Mouse (Mus musculus): Measurements from ENCODE around the gene Rdh5. TPM values are rescaled to one million over a fixed set of nuclear protein-coding genes. Genes with fewer than 3 reads are reported as not detected.

Gene Rdh5
- polyA plus RNA-seq, 1 experiment: 11.5 TPM

DNA sequence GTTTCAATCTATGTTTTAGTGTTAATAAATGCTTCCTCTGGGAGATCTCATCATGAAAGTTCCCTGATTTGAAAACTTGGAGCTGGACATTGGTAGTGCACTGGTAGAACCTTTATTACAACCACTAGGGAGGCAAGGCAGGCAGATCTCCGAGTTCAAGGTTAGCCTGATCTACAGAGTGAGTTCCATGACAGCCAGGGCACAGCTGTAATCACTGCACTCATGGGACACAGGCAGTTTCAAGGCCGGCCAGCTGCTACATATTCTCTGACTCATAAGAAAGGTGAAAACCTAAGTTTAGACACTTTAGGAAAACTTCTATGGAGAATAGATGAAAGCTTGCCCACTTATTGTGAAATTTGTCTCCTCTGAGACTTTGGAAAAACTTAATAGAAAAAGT is 43.9 kb downstream of the Rdh5 start:
- H3K4me1 ChIP-seq (ENCODE audit: control insufficient read depth, insufficient read depth, insufficient read length, low read length): no peaks in the 10 kb centered on the region; the same call in 1 of the 2 replicates
- H3K27ac ChIP-seq (replicated peaks; ENCODE audit: low read depth, low read length): no peak overlapping the region
- H3K4me3 ChIP-seq (ENCODE audit: insufficient read depth, low read depth, low read length): no peak overlapping the region

DNA sequence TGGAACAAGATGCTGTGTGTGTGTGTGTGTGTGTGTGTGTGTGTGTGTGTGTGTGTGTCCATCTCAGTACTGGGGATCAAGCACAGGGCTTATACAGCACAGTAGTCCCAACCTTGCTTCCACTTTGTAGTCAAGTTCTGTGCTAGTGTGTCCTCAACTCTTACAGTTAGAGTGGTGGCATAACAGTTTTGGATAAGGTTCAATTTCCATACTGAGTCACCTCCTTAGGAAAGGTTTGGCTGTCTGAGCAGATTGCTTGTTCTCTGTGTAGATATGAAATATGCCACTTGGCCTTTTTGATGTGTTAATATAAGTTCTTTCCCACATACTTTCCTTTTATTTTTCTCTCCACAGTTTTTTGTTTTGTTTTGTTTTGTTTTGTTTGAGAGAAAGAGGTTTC is 44.4 kb downstream of the Rdh5 start:
- Histone ChIP-seq H3K27ac (replicated peaks; ENCODE audit: low read depth, low read length) (no peak overlapping the region), H3K4me3 (ENCODE audit: insufficient read depth, low read depth, low read length) (no peak overlapping the region), H3K4me1 (ENCODE audit: control insufficient read depth, insufficient read depth, insufficient read length, low read length) (no peaks in the 10 kb centered on the region; the same call in 1 of the 2 replicates)

DNA sequence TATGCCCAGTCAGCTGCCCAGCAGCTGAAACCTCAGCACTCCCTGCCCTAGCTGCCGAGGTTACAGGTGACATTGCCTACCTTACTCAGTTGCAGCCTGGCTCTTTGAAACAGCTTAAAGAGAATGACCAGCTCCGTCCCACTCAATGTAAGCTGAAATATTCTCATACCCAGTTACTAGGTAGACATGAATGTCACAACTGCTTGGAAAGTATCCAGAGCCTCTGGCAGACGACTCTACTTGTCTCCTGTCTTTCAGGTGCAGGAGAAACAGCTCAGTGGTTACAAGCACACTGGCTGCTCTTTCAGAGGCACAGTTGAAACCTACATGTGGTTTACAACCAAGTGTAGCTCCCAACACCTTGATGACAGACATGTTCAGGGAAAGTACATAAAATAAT is 52.3 kb downstream of the Rdh5 start:
- Histone ChIP-seq H3K27ac (replicated peaks; ENCODE audit: low read depth, low read length) (no peak overlapping the region), H3K4me3 (ENCODE audit: insufficient read depth, low read depth, low read length) (no peak overlapping the region), H3K4me1 (ENCODE audit: control insufficient read depth, insufficient read depth, insufficient read length, low read length) (no peaks in the 10 kb centered on the region)

DNA sequence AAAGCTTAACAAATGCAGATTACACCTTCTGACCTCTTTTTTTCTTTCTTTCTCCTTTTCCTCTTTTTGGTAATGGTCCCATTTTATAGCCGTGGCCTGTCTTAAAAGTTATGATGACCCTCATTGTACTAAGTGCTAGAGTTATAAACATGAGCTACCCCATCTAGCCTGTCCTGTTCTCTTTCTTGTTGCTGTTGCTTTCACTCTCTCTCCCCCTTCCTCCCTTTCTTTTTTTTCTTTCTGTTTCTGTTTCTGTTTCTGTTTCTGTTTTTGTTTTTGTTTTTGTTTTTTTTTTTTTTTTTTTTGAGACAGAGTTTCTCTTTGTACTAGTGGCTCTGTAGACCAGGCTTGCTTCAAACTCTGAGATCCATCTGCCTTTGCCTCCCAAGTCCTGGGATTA is 56.2 kb downstream of the Rdh5 start:
- Histone ChIP-seq H3K27ac (replicated peaks; ENCODE audit: low read depth, low read length) (no peak overlapping the region), H3K4me3 (ENCODE audit: insufficient read depth, low read depth, low read length) (no peak overlapping the region), H3K4me1 (ENCODE audit: control insufficient read depth, insufficient read depth, insufficient read length, low read length) (no peaks in the 10 kb centered on the region)

DNA sequence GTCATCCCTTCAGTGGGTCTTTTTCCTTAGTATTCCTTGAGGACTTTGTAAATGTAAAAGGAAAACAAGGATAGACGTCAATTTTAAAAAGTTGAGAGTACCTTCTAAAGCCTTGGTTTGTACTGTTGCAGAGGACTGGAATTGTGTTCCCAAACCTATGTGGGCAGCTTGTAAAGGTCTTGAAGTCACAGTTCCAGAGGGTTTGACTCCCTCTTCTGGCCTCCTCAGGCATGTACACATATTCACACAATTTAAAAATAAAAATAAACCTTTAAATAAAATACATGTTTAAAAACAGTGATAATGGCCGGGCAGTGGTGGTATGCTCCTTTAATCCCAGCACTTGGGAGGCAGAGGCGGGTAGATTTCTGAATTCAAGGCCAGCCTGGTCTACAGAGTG is 56.6 kb downstream of the Rdh5 start:
- Histone ChIP-seq H3K4me1 (ENCODE audit: control insufficient read depth, insufficient read depth, insufficient read length, low read length) (no peaks in the 10 kb centered on the region), H3K27ac (replicated peaks; ENCODE audit: low read depth, low read length) (no peak overlapping the region), H3K4me3 (ENCODE audit: insufficient read depth, low read depth, low read length) (no peak overlapping the region)

Other genes starting within 250 kb of the Rdh5 start
- 24.4 and 34.2 TPM in 2 replicates for gene Suox, start 248.8 kb downstream of the Rdh5 start, polyA plus RNA-seq (2012; ENCODE audit: insufficient read depth, insufficient read length, missing spikeins)
- gene Rab5b, start 226.6 kb downstream of the Rdh5 start, polyA plus RNA-seq (2012; ENCODE audit: insufficient read depth, insufficient read length, missing spikeins): 87.6 and 108 TPM in 2 replicates
- gene Pmel, start 218.7 kb downstream of the Rdh5 start, polyA plus RNA-seq (2012; ENCODE audit: insufficient read depth, insufficient read length, missing spikeins): not detected in 2 replicates
- gene Cdk2, start 217.9 kb downstream of the Rdh5 start, polyA plus RNA-seq (2012; ENCODE audit: insufficient read depth, insufficient read length, missing spikeins): 8.6 and 11.1 TPM in 2 replicates
- gene Dgka, start 178.0 kb downstream of the Rdh5 start, polyA plus RNA-seq (2012; ENCODE audit: insufficient read depth, insufficient read length, missing spikeins): 4.6 and 6.0 TPM in 2 replicates
- 12.5 and 19.5 TPM in 2 replicates for gene Pym1, start 175.0 kb downstream of the Rdh5 start, polyA plus RNA-seq (2012; ENCODE audit: insufficient read depth, insufficient read length, missing spikeins)
- 34.9 and 38.0 TPM in 2 replicates for gene Mmp19, start 132.0 kb downstream of the Rdh5 start, polyA plus RNA-seq (2012; ENCODE audit: insufficient read depth, insufficient read length, missing spikeins)
- gene Dnajc14, start 118.8 kb downstream of the Rdh5 start, polyA plus RNA-seq (2012; ENCODE audit: insufficient read depth, insufficient read length, missing spikeins): 29.6 and 38.8 TPM in 2 replicates
- gene Tmem198b, start 118.5 kb downstream of the Rdh5 start, polyA plus RNA-seq (2012; ENCODE audit: insufficient read depth, insufficient read length, missing spikeins): 3.5 and 5.2 TPM in 2 replicates
- gene Sarnp, start 105.6 kb downstream of the Rdh5 start, polyA plus RNA-seq (2012; ENCODE audit: insufficient read depth, insufficient read length, missing spikeins): 66.7 and 88.6 TPM in 2 replicates
- 36.4 and 37.7 TPM in 2 replicates for gene Ormdl2, start 101.2 kb downstream of the Rdh5 start, polyA plus RNA-seq (2012; ENCODE audit: insufficient read depth, insufficient read length, missing spikeins)
- gene Gdf11, start 31.2 kb downstream of the Rdh5 start, polyA plus RNA-seq (2012; ENCODE audit: insufficient read depth, insufficient read length, missing spikeins): 1.0 and 1.3 TPM in 2 replicates
- 59.5 and 73.6 TPM in 2 replicates for gene Cd63, start 21.9 kb downstream of the Rdh5 start, polyA plus RNA-seq (2012; ENCODE audit: insufficient read depth, insufficient read length, missing spikeins)
- gene Bloc1s1, start 1.1 kb upstream of the Rdh5 start, polyA plus RNA-seq (2012; ENCODE audit: insufficient read depth, insufficient read length, missing spikeins): 297 and 417 TPM in 2 replicates
- gene Itga7, start 10.9 kb upstream of the Rdh5 start, polyA plus RNA-seq (2012; ENCODE audit: insufficient read depth, insufficient read length, missing spikeins): 23.2 and 28.5 TPM in 2 replicates
- gene Mettl7b, start 38.1 kb upstream of the Rdh5 start, polyA plus RNA-seq (2012; ENCODE audit: insufficient read depth, insufficient read length, missing spikeins): not detected in 2 replicates
- not detected in 2 replicates for gene Olfr9, start 66.5 kb upstream of the Rdh5 start, polyA plus RNA-seq (2012; ENCODE audit: insufficient read depth, insufficient read length, missing spikeins)
- gene Olfr763, start 87.9 kb upstream of the Rdh5 start, polyA plus RNA-seq (2012; ENCODE audit: insufficient read depth, insufficient read length, missing spikeins): not detected in 2 replicates
- not detected in 2 replicates for gene Olfr764-ps1, start 117.0 kb upstream of the Rdh5 start, polyA plus RNA-seq (2012; ENCODE audit: insufficient read depth, insufficient read length, missing spikeins)
- gene Olfr765, start 127.1 kb upstream of the Rdh5 start, polyA plus RNA-seq (2012; ENCODE audit: insufficient read depth, insufficient read length, missing spikeins): not detected in 2 replicates
- gene Olfr766-ps1, start 146.1 kb upstream of the Rdh5 start, polyA plus RNA-seq (2012; ENCODE audit: insufficient read depth, insufficient read length, missing spikeins): not detected in 2 replicates
- gene Olfr767, start 160.0 kb upstream of the Rdh5 start, polyA plus RNA-seq (2012; ENCODE audit: insufficient read depth, insufficient read length, missing spikeins): not detected in 2 replicates
- not detected in 2 replicates for gene Olfr768, start 176.5 kb upstream of the Rdh5 start, polyA plus RNA-seq (2012; ENCODE audit: insufficient read depth, insufficient read length, missing spikeins)
- not detected in 2 replicates for gene Olfr769, start 195.0 kb upstream of the Rdh5 start, polyA plus RNA-seq (2012; ENCODE audit: insufficient read depth, insufficient read length, missing spikeins)
- gene Olfr770, start 216.1 kb upstream of the Rdh5 start, polyA plus RNA-seq (2012; ENCODE audit: insufficient read depth, insufficient read length, missing spikeins): not detected in 2 replicates
- not detected in 2 replicates for gene Olfr771, start 241.9 kb upstream of the Rdh5 start, polyA plus RNA-seq (2012; ENCODE audit: insufficient read depth, insufficient read length, missing spikeins)